Mouse (Mus musculus) activated CD4-positive, CD25-positive, alpha-beta regulatory T cell, adult 9 weeks (primary cell): ENCODE results near the gene Slc17a4. TPM values are rescaled to one million over a fixed set of nuclear protein-coding genes. Genes with fewer than 3 reads are reported as not detected.

Experiments
- polyA plus RNA-seq: library from polyadenylated mRNA; unstranded; fragments of 100-300 nt; shearing (Covaris generic); gene quantifications from one replicate; pipeline ENCODE4 v1.2.1, GENCODE M21; 2017

The Slc17a4 gene
- not detected for polyA plus RNA-seq

GRCm38 (mm10) chr13:23914376-23915167 is at the start of gene Slc17a4:
Slc17a4 (minus strand) TSS chr13:23915009.

DNA sequence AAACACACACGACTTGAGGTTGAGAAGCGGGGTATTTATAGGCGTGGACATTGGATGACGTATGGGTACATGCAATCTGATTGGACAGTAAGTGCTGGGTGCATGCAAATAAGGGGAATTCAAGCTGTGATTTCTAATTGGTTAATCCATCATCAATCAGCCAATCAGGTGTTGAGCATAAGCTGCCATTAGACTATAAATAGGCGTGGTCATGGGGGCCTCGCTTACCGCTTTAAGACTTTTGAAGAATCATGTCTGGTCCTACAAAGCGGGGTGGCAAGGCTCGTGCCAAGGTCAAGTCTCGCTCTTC is 19.4 kb upstream of the Slc17a4 start, which contains the start of gene Hist1h2aa:
Gene Hist1h2aa, plus strand, starts transcription at position 252 of the 310 bp plus-strand sequence.

DNA sequence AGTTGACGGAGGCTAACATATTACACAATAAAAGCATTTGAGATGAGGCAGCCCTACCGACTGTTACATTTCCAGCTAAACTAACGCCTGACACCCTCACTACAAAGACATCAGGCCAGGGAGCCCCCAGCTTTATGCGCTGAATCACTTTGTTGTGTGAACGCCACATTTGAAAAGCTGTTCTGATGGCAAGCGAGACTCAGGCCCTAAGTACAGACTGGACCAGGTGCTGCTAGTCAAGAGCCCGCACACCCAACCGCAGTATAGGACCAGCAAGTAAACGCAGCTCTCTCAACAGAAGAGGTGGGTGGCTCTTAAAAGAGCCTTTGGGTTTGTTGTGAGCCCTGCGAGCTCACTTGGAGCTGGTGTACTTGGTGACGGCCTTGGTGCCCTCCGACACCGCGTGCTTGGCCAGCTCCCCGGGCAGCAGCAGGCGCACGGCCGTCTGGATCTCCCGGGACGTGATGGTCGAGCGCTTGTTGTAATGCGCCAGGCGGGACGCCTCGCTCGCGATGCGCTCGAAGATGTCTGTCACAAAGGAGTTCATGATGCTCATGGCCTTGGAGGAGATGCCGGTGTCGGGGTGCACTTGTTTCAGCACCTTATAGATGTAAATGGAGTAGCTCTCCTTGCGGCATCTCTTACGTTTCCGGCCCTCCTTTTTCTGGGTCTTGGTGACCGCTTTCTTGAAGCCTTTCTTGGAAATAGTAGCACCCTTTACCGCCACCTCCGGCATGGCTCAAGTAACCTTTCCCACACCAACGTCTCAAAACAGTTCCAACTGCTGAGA is 18.8 kb upstream of the Slc17a4 start, which contains the start of gene Hist1h2ba:
Gene Hist1h2ba, minus strand, starts transcription at position 736 of the 790 bp plus-strand sequence.

DNA sequence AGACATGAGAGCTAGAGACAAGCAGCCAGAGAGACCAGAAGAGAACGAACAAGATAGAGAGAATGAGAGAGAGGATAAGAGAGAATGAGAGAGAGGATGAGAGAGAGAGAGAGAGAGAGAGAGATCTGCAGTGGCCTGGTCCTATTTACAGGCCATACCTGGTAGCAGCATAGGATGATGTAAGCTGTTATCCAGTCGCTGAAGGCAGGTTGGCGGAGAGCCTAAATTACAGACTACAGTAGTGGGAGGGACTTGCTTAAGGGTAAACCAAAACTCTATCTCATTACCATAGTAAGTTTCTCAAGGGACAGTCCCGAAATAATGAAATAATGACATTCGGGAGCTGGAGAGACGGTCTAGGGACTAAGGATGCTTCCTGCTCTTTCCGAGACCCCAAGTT is 47.4 kb downstream of the Slc17a4 start, which contains the start of gene Slc17a1:
Gene Slc17a1, plus strand, starts transcription at position 346 of the 400 bp plus-strand sequence.

Other genes with a start within 250 kb of the Slc17a4 start
- gene Hist1h2ac, start 231.1 kb downstream of the Slc17a4 start, polyA plus RNA-seq: 0.24 TPM
- gene Hist1h2bc, start 230.8 kb downstream of the Slc17a4 start, polyA plus RNA-seq: 13.7 TPM
- gene Hist1h1t, start 219.2 kb downstream of the Slc17a4 start, polyA plus RNA-seq: not detected
- gene Hist1h4c, start 216.6 kb downstream of the Slc17a4 start, polyA plus RNA-seq: 4.1 TPM
- 0.76 TPM for gene Hfe, start 204.2 kb downstream of the Slc17a4 start, polyA plus RNA-seq
- gene Hist1h1c, start 176.2 kb downstream of the Slc17a4 start, polyA plus RNA-seq: 15.9 TPM
- gene Hist1h3c, start 169.4 kb downstream of the Slc17a4 start, polyA plus RNA-seq: not detected
- gene Hist1h2bb, start 168.3 kb downstream of the Slc17a4 start, polyA plus RNA-seq: 1.2 TPM
- gene Hist1h2ab, start 163.9 kb downstream of the Slc17a4 start, polyA plus RNA-seq: 2.7 TPM
- not detected for gene Hist1h3b, start 162.7 kb downstream of the Slc17a4 start, polyA plus RNA-seq
- 18.1 TPM for gene Hist1h4b, start 158.0 kb downstream of the Slc17a4 start, polyA plus RNA-seq
- gene Hist1h4a, start 153.8 kb downstream of the Slc17a4 start, polyA plus RNA-seq: not detected
- 2.4 TPM for gene Hist1h3a, start 152.6 kb downstream of the Slc17a4 start, polyA plus RNA-seq
- 1.8 TPM for gene Hist1h1a, start 151.3 kb downstream of the Slc17a4 start, polyA plus RNA-seq
- gene Trim38, start 145.1 kb downstream of the Slc17a4 start, polyA plus RNA-seq: not detected
- gene Slc17a2, start 108.0 kb downstream of the Slc17a4 start, polyA plus RNA-seq: not detected
- gene Slc17a3, start 75.6 kb downstream of the Slc17a4 start, polyA plus RNA-seq: not detected
- not detected for gene Slc17a1, start 47.3 kb downstream of the Slc17a4 start, polyA plus RNA-seq
- gene Hist1h2ba, start 19.1 kb upstream of the Slc17a4 start, polyA plus RNA-seq: not detected
- gene Hist1h2aa, start 19.5 kb upstream of the Slc17a4 start, polyA plus RNA-seq: not detected
- gene Scgn, start 76.2 kb upstream of the Slc17a4 start, polyA plus RNA-seq: not detected